Mouse (Mus musculus): ENCODE measurements around the gene Il4i1. TPM values are rescaled to one million over a fixed set of nuclear protein-coding genes. Genes with fewer than 3 reads are reported as not detected.
"Not testable (repeated sequence)": the region's sequence is repeated elsewhere in the genome, so short reads cannot be mapped to it uniquely, and the experiment has no call there.

Il4i1 gene
- polyA plus RNA-seq, 1 experiment: 13.8 TPM

GRCm38 (mm10) chr7:44868919-44869696 lies 52.9 kb downstream of the Il4i1 start:
- under 1% methylated on average over 102 of the region's 108 CpGs for WGBS

GRCm38 (mm10) chr7:44869697-44870528 lies 53.7 kb downstream of the Il4i1 start, which contains the start of gene Ptov1:
Gene Ptov1, minus strand, starts transcription at chr7:44869788.
- Histone ChIP-seq H3K36me3 (ENCODE audit: control insufficient read depth, insufficient read depth, low read length) (no peaks in the 10 kb centered on the region), H3K4me3 (ENCODE audit: low read depth, low read length) (peak within 1 kb of the TSS; percentile 75), H3K27me3 (ENCODE audit: control insufficient read depth, insufficient read depth, low read length) (no peaks in the 10 kb centered on the region), H3K4me1 (ENCODE audit: control insufficient read depth, insufficient read depth, insufficient read length, low read length) (peaks cover 16% of the 10 kb centered on the region), H3K27ac (ENCODE audit: insufficient read depth, low read depth, low read length) (peak within 1 kb of the TSS; percentile 82)
- TF ChIP-seq CTCF (IDR thresholded peaks at IDR 0.05; ENCODE audit: extremely low read depth, insufficient read length, insufficient replicate concordance, low read depth, low read length): no peak
- TF ChIP-seq POLR2A (IDR thresholded peaks at IDR 0.05; ENCODE audit: low read depth, low read length): peak; percentile 49
- WGBS: 2% methylated on average over 29 of the region's 29 CpGs

More at GRCm38 (mm10) chr7:44868919-44869696, 52.9 kb downstream of the Il4i1 start:
- TF ChIP-seq POLR2A (IDR thresholded peaks at IDR 0.05; ENCODE audit: low read depth, low read length) (no peak), CTCF (IDR thresholded peaks at IDR 0.05; ENCODE audit: extremely low read depth, insufficient read length, insufficient replicate concordance, low read depth, low read length) (no peak)
- Histone ChIP-seq H3K4me1 (ENCODE audit: control insufficient read depth, insufficient read depth, insufficient read length, low read length) (peaks cover 16% of the 10 kb centered on the region), H3K27ac (ENCODE audit: insufficient read depth, low read depth, low read length) (peak overlapping the region; percentile 68), H3K36me3 (ENCODE audit: control insufficient read depth, insufficient read depth, low read length) (peaks cover 7% of the 10 kb centered on the region), H3K4me3 (ENCODE audit: low read depth, low read length) (peak overlapping the region; percentile 75), H3K27me3 (ENCODE audit: control insufficient read depth, insufficient read depth, low read length) (no peaks in the 10 kb centered on the region)

GRCm38 (mm10) chr7:44870614-44871013 lies 54.4 kb downstream of the Il4i1 start:
- no peak for TF ChIP-seq CTCF (IDR thresholded peaks at IDR 0.05; ENCODE audit: extremely low read depth, insufficient read length, insufficient replicate concordance, low read depth, low read length)
- no peak for TF ChIP-seq POLR2A (IDR thresholded peaks at IDR 0.05; ENCODE audit: low read depth, low read length)
- H3K27ac ChIP-seq (ENCODE audit: insufficient read depth, low read depth, low read length): no peak overlapping the region
- 78% methylated on average over 6 of the region's 6 CpGs for WGBS
- no peak overlapping the region for H3K4me3 ChIP-seq (ENCODE audit: low read depth, low read length)
- H3K4me1 ChIP-seq (ENCODE audit: control insufficient read depth, insufficient read depth, insufficient read length, low read length): peaks cover 11% of the 10 kb centered on the region
- no peaks in the 10 kb centered on the region for H3K36me3 ChIP-seq (ENCODE audit: control insufficient read depth, insufficient read depth, low read length)
- H3K27me3 ChIP-seq (ENCODE audit: control insufficient read depth, insufficient read depth, low read length): no peaks in the 10 kb centered on the region

GRCm38 (mm10) chr7:44871181-44871580 lies 55.0 kb downstream of the Il4i1 start:
- TF ChIP-seq POLR2A (IDR thresholded peaks at IDR 0.05; ENCODE audit: low read depth, low read length): no peak
- TF ChIP-seq CTCF (IDR thresholded peaks at IDR 0.05; ENCODE audit: extremely low read depth, insufficient read length, insufficient replicate concordance, low read depth, low read length): no peak
- Histone ChIP-seq H3K36me3 (ENCODE audit: control insufficient read depth, insufficient read depth, low read length) (no peaks in the 10 kb centered on the region), H3K27ac (ENCODE audit: insufficient read depth, low read depth, low read length) (no peak overlapping the region), H3K4me3 (ENCODE audit: low read depth, low read length) (no peak overlapping the region), H3K27me3 (ENCODE audit: control insufficient read depth, insufficient read depth, low read length) (no peaks in the 10 kb centered on the region), H3K4me1 (ENCODE audit: control insufficient read depth, insufficient read depth, insufficient read length, low read length) (peaks cover 8% of the 10 kb centered on the region)
- 94% methylated on average over 1 of the region's 1 CpGs for WGBS

- not testable (repeated sequence) for H3K36me3 ChIP-seq (ENCODE audit: control insufficient read depth, insufficient read depth, low read length); H3K4me3 ChIP-seq (ENCODE audit: low read depth, low read length); H3K4me1 ChIP-seq (ENCODE audit: control insufficient read depth, insufficient read depth, insufficient read length, low read length); H3K27ac ChIP-seq (ENCODE audit: insufficient read depth, low read depth, low read length); H3K27me3 ChIP-seq (ENCODE audit: control insufficient read depth, insufficient read depth, low read length)
- WGBS: 95% methylated on average over 2 of the region's 2 CpGs
Observed at GRCm38 (mm10) chr7:44871774-44872173, 55.6 kb downstream of the Il4i1 start.

GRCm38 (mm10) chr7:44877833-44878232 lies 61.6 kb downstream of the Il4i1 start:
- 89% methylated on average over 14 of the region's 14 CpGs for WGBS
- no peak for TF ChIP-seq CTCF (IDR thresholded peaks at IDR 0.05; ENCODE audit: extremely low read depth, insufficient read length, insufficient replicate concordance, low read depth, low read length)
- no peak for TF ChIP-seq POLR2A (IDR thresholded peaks at IDR 0.05; ENCODE audit: low read depth, low read length)
- Histone ChIP-seq H3K4me3 (ENCODE audit: low read depth, low read length) (no peak overlapping the region), H3K27me3 (ENCODE audit: control insufficient read depth, insufficient read depth, low read length) (no peaks in the 10 kb centered on the region), H3K27ac (ENCODE audit: insufficient read depth, low read depth, low read length) (no peak overlapping the region), H3K4me1 (ENCODE audit: control insufficient read depth, insufficient read depth, insufficient read length, low read length) (no peaks in the 10 kb centered on the region), H3K36me3 (ENCODE audit: control insufficient read depth, insufficient read depth, low read length) (peaks cover 56% of the 10 kb centered on the region)

GRCm38 (mm10) chr7:44883036-44883435 lies 66.8 kb downstream of the Il4i1 start:
- 93% methylated on average over 3 of the region's 3 CpGs for WGBS

More at GRCm38 (mm10) chr7:44883036-44883435, 66.8 kb downstream of the Il4i1 start:
- no peak for TF ChIP-seq POLR2A (IDR thresholded peaks at IDR 0.05; ENCODE audit: low read depth, low read length)
- TF ChIP-seq CTCF (IDR thresholded peaks at IDR 0.05; ENCODE audit: extremely low read depth, insufficient read length, insufficient replicate concordance, low read depth, low read length): no peak
- no peaks in the 10 kb centered on the region for H3K27me3 ChIP-seq (ENCODE audit: control insufficient read depth, insufficient read depth, low read length)
- H3K4me1 ChIP-seq (ENCODE audit: control insufficient read depth, insufficient read depth, insufficient read length, low read length): no peaks in the 10 kb centered on the region
- H3K4me3 ChIP-seq (ENCODE audit: low read depth, low read length): no peak overlapping the region
- peaks cover 70% of the 10 kb centered on the region for H3K36me3 ChIP-seq (ENCODE audit: control insufficient read depth, insufficient read depth, low read length)
- H3K27ac ChIP-seq (ENCODE audit: insufficient read depth, low read depth, low read length): no peak overlapping the region

Measured in small intestine, adult 2 months (tissue).